In the genomic region with DNA sequence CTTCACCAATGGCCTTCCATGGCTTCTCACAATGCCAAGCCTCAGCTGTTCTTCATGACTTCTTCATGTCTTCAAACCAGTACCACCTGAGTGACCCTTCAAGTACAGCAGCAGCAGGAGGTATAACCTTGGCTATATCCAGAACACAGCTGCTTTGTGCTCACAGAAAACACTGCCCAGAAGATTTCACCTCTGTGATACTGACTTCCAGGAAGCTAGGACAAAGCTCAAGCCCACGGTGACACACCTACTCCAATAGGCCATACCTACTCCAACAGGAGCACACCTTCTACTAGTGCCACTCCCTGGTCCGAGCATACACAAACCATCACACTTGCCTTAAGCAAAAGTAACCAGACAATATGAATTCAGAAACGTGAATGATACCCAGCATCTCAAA, we compare ENCODE assay signal across 29 mouse cellular contexts. TPM values are rescaled to one million over a fixed set of nuclear protein-coding genes. Genes with fewer than 3 reads are reported as not detected.
A peak's percentile ranks its signal among the peaks of the same experiment; 100 is the strongest.
DNase-seq lines count a peak whose midpoint lies in the region; ATAC-seq and TF ChIP-seq lines count a peak whose summit lies in the region.
"Had no signal": no experiment of that assay in that cellular context is flagged by ENCODE, and none has a peak within 500 bp of the region (broad histone marks: within the 10 kb centered on the region; RNA-seq: fewer than 3 reads in every experiment).

No protein-coding gene starts in this region.

- H3K4me2 ChIP-seq in forebrain, embryonic 13.5 days, result 0 out of 2 replicates have a peak overlapping the region, but pooled peaks have one; percentile 5
- no peak overlapping the region for H3K4me2 ChIP-seq in forebrain, embryonic 16.5 days (ENCODE audit: low read length)
- H3K4me2 ChIP-seq in hindbrain, embryonic 15.5 days, result peak overlapping the region; percentile 13; the same call in 1 of the 2 replicates
- no peak overlapping the region for H3K4me2 ChIP-seq in hindbrain, postnatal 0 days (ENCODE audit: low read depth, low read length)
- H3K4me2 ChIP-seq: embryonic facial prominence, embryonic 13.5 days; forebrain, embryonic 12.5 days; heart, embryonic 12.5 days; heart, embryonic 15.5 days had no signal

- no peaks in the 10 kb centered on the region for H3K27me3 ChIP-seq in forebrain, embryonic 13.5 days
- no peaks in the 10 kb centered on the region for H3K27me3 ChIP-seq in forebrain, embryonic 16.5 days (replicated peaks; ENCODE audit: control insufficient read depth, insufficient read depth, low read length)
- H3K27me3 ChIP-seq in hindbrain, embryonic 15.5 days, result no peaks in the 10 kb centered on the region
- H3K27me3 ChIP-seq in hindbrain, postnatal 0 days (ENCODE audit: insufficient read depth, low read length), result no peaks in the 10 kb centered on the region
- H3K27me3 ChIP-seq: CH12.LX; embryonic facial prominence, embryonic 13.5 days; forebrain, embryonic 12.5 days; heart, embryonic 12.5 days; heart, embryonic 15.5 days had no signal

- H3K4me1 ChIP-seq in forebrain, embryonic 13.5 days, result peaks cover 34% of the 10 kb centered on the region
- peaks cover 22% of the 10 kb centered on the region for H3K4me1 ChIP-seq in forebrain, embryonic 16.5 days (replicated peaks; ENCODE audit: control insufficient read depth, insufficient read depth, low read length)
- H3K4me1 ChIP-seq in hindbrain, embryonic 15.5 days (replicated peaks), result peaks cover 52% of the 10 kb centered on the region
- no peaks in the 10 kb centered on the region for H3K4me1 ChIP-seq in hindbrain, postnatal 0 days (ENCODE audit: insufficient read depth, low read length)
- H3K4me1 ChIP-seq in lung, adult 2 months (ENCODE audit: control insufficient read depth, insufficient read depth, low read length), result peaks cover 23% of the 10 kb centered on the region

- H3K36me3 ChIP-seq in forebrain, embryonic 13.5 days (ENCODE audit: poor library complexity, severe bottlenecking), result peaks cover 41% of the 10 kb centered on the region
- H3K36me3 ChIP-seq in forebrain, embryonic 16.5 days (ENCODE audit: control insufficient read depth, insufficient read depth), result no peaks in the 10 kb centered on the region
- no peaks in the 10 kb centered on the region for H3K36me3 ChIP-seq in hindbrain, embryonic 15.5 days
- H3K36me3 ChIP-seq in hindbrain, postnatal 0 days (ENCODE audit: insufficient read depth, low read length), result no peaks in the 10 kb centered on the region

- no peak overlapping the region for H3K27ac ChIP-seq in forebrain, embryonic 13.5 days
- no peak overlapping the region for H3K27ac ChIP-seq in forebrain, embryonic 16.5 days (ENCODE audit: low read length)
- H3K27ac ChIP-seq in hindbrain, embryonic 15.5 days (replicated peaks), result no peak overlapping the region
- H3K27ac ChIP-seq in hindbrain, postnatal 0 days, result no peak overlapping the region
- H3K27ac ChIP-seq: embryonic facial prominence, embryonic 10.5 days; embryonic facial prominence, embryonic 13.5 days; forebrain, embryonic 12.5 days; heart, embryonic 15.5 days had no signal

- 91% methylated on average over 3 of the region's 3 CpGs for WGBS in forebrain, embryonic 13.5 days
- 91% methylated on average over 3 of the region's 3 CpGs for WGBS in forebrain, embryonic 16.5 days
- WGBS in hindbrain, embryonic 15.5 days, result 90% methylated on average over 3 of the region's 3 CpGs
- WGBS in hindbrain, postnatal 0 days, result 94% methylated on average over 3 of the region's 3 CpGs
- 69% methylated on average over 3 of the region's 3 CpGs for WGBS in lung, adult 2 months

- no peak for TF ChIP-seq CTCF in hindbrain, postnatal 0 days (IDR thresholded peaks at IDR 0.05; ENCODE audit: low read depth)
- TF ChIP-seq CTCF in lung, adult 2 months (IDR thresholded peaks at IDR 0.05; ENCODE audit: insufficient read depth, low read length), result no peak

- no peak for ATAC-seq in forebrain, embryonic 13.5 days
- ATAC-seq in forebrain, embryonic 16.5 days, result no peak
- ATAC-seq in hindbrain, embryonic 15.5 days (ENCODE audit: low FRiP score, low read depth), result no peak
- no peak for ATAC-seq in hindbrain, postnatal 0 days
- ATAC-seq: forebrain, postnatal 0 days had no signal

- H3K9ac ChIP-seq in forebrain, embryonic 13.5 days, result no peak overlapping the region
- no peak overlapping the region for H3K9ac ChIP-seq in forebrain, embryonic 16.5 days (replicated peaks; ENCODE audit: low read depth, low read length)
- no peak overlapping the region for H3K9ac ChIP-seq in hindbrain, embryonic 15.5 days
- no peak overlapping the region for H3K9ac ChIP-seq in hindbrain, postnatal 0 days (replicated peaks; ENCODE audit: low read length)
- H3K9ac ChIP-seq: embryonic facial prominence, embryonic 13.5 days; forebrain, embryonic 12.5 days; forebrain, postnatal 0 days; heart, embryonic 12.5 days; heart, embryonic 15.5 days had no signal

- 0 out of 2 replicates have a peak, but pooled peaks cover 5% of the 10 kb centered on the region for H3K9me3 ChIP-seq in forebrain, embryonic 13.5 days (replicated peaks)
- no peaks in the 10 kb centered on the region for H3K9me3 ChIP-seq in forebrain, embryonic 16.5 days (ENCODE audit: control insufficient read depth, low read length)
- H3K9me3 ChIP-seq in hindbrain, embryonic 15.5 days, result no peaks in the 10 kb centered on the region
- no peaks in the 10 kb centered on the region for H3K9me3 ChIP-seq in hindbrain, postnatal 0 days (ENCODE audit: low read length)
- H3K9me3 ChIP-seq: embryonic facial prominence, embryonic 10.5 days; embryonic facial prominence, embryonic 13.5 days; forebrain, embryonic 12.5 days; heart, embryonic 12.5 days; heart, embryonic 15.5 days had no signal

- H3K4me3 ChIP-seq in forebrain, embryonic 13.5 days, result no peak overlapping the region
- H3K4me3 ChIP-seq in forebrain, embryonic 16.5 days (replicated peaks; ENCODE audit: low read length), result no peak overlapping the region
- no peak overlapping the region for H3K4me3 ChIP-seq in hindbrain, embryonic 15.5 days
- no peak overlapping the region for H3K4me3 ChIP-seq in hindbrain, postnatal 0 days (ENCODE audit: low read length)
- no peak overlapping the region for H3K4me3 ChIP-seq in lung, adult 2 months (replicated peaks; ENCODE audit: extremely low read depth, low read depth, low read length)
- H3K4me3 ChIP-seq: embryonic facial prominence, embryonic 10.5 days; embryonic facial prominence, embryonic 13.5 days; erythroblast, embryonic 14.5 days; forebrain, embryonic 12.5 days; gastrocnemius, adult 2 months; heart, embryonic 12.5 days; heart, embryonic 15.5 days had no signal

- no peak for TF ChIP-seq POLR2A in lung, adult 2 months (IDR thresholded peaks at IDR 0.05; ENCODE audit: borderline replicate concordance, extremely low read depth, low read depth, low read length)

- DNase-seq in hindbrain, postnatal 0 days (ENCODE audit: low spot score), result no peak
- DNase-seq in ES-CJ7 (ENCODE audit: low read depth, low spot score) (peak; percentile 40), ZHBTc4 (ENCODE audit: low read depth, low spot score) (peak; percentile 49)
- no peak for DNase-seq in ovary, postnatal 10 days (ENCODE audit: low spot score)
- DNase-seq in lung, adult 2 months, result no peak
- DNase-seq: adrenal gland, postnatal 10 days; adrenal gland, postnatal 36 days; B cell, adult 2 months; cerebellum, adult 18-20 months; cerebellum, postnatal 10 days; cerebellum, postnatal 36 days; embryo, embryonic 11 days; forebrain, postnatal 0 days; gastrocnemius, adult 2 months; gastrocnemius, postnatal 14 days; heart, adult 18-20 months; heart, postnatal 14 days; heart, postnatal 4 days; kidney, adult 11 months had no signal

RNA-seq across cellular contexts. Expression of gene Tnpo1, which starts 3.4 kb away (rescaled TPM):
- 62.6 and 74.6 TPM in 2 replicates for polyA plus RNA-seq in forebrain, embryonic 13.5 days (2015; fragmentation: Nextera tagmentation; extraction: Ambion mirVana)
- 52.1 and 55.7 TPM in 2 replicates for polyA plus RNA-seq in forebrain, embryonic 16.5 days (2015; fragmentation: Nextera tagmentation; extraction: Ambion mirVana)
- 41.9 and 48.6 TPM in 2 replicates for polyA plus RNA-seq in hindbrain, embryonic 15.5 days (2015; fragmentation: Nextera tagmentation; extraction: Ambion mirVana)
- 75.1 and 79.2 TPM in 2 replicates for total RNA-seq in hindbrain, postnatal 0 days (2014; rRNA removed)
- polyA plus RNA-seq in hindbrain, postnatal 0 days (2015; fragmentation: Nextera tagmentation; extraction: Ambion mirVana), result 18.7 and 21.6 TPM in 2 replicates
- polyA plus RNA-seq in lung, adult 2 months (2012; rRNA removed), result 14.0 and 19.6 TPM in 2 replicates

Comparison
In these comparisons a context has a peak if more than half of its experiments do, and no peak if none do; other contexts are left out.
1. H3K4me2 ChIP-seq: peak in forebrain, embryonic 13.5 days (single experiment) and hindbrain, embryonic 15.5 days (single experiment); none in forebrain, embryonic 16.5 days (single experiment) and hindbrain, postnatal 0 days (single experiment).
2. DNase-seq: peak in ES-CJ7 (single experiment) and ZHBTc4 (single experiment); none in hindbrain, postnatal 0 days (single experiment), ovary, postnatal 10 days (single experiment) and lung, adult 2 months (single experiment).